ENCODE assay signal across 16 mouse cellular contexts in the genomic region with DNA sequence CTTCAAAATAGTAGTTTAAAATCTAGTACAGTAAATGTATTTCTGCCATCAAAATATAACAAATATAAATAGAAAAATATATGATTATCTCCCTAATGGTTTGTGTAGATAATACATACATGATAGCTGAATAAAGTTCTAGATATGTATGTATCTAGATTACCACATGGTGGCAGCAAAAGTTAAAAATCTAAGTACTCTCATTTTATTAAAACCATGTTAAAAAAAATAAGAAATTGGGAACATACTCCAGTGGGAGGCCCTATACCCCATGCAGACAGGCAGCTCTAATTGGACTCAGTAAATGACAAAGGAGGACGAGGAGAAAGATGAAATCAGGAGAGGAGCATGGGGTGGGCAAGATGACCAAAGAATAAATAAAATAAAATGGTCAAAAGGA. TPM values are rescaled to one million over a fixed set of nuclear protein-coding genes. Genes with fewer than 3 reads are reported as not detected.
DNase-seq lines count a peak whose midpoint lies in the region; ATAC-seq and TF ChIP-seq lines count a peak whose summit lies in the region.
"Had no signal": no experiment of that assay in that cellular context is flagged by ENCODE, and none has a peak within 500 bp of the region (broad histone marks: within the 10 kb centered on the region; RNA-seq: fewer than 3 reads in every experiment).

No protein-coding gene starts in this region.

- ATAC-seq in midbrain, embryonic 14.5 days (ENCODE audit: low FRiP score, low TSS enrichment): no peak
- ATAC-seq: intestine, embryonic 15.5 days; midbrain, embryonic 13.5 days had no signal

- peak; percentile 30 for TF ChIP-seq CTCF in gastrocnemius, adult 2 months (IDR thresholded peaks at IDR 0.05)

- H3K4me1 ChIP-seq in midbrain, embryonic 14.5 days (ENCODE audit: control insufficient read depth, insufficient read depth, low read length): no peaks in the 10 kb centered on the region
- no peaks in the 10 kb centered on the region for H3K4me1 ChIP-seq in midbrain, embryonic 10.5 days
- H3K4me1 ChIP-seq: intestine, embryonic 15.5 days; limb, embryonic 12.5 days; midbrain, embryonic 13.5 days had no signal

- H3K4me2 ChIP-seq in midbrain, embryonic 14.5 days (ENCODE audit: low read length): no peak overlapping the region
- H3K4me2 ChIP-seq: intestine, embryonic 15.5 days; limb, embryonic 12.5 days; midbrain, embryonic 13.5 days had no signal

- WGBS in midbrain, embryonic 14.5 days: 64% methylated on average over 1 of the region's 1 CpGs
- WGBS in midbrain, embryonic 10.5 days: 58% methylated on average over 1 of the region's 1 CpGs

- no peaks in the 10 kb centered on the region for H3K9me3 ChIP-seq in midbrain, embryonic 14.5 days (ENCODE audit: control insufficient read depth, low read length)
- no peaks in the 10 kb centered on the region for H3K9me3 ChIP-seq in midbrain, embryonic 10.5 days (replicated peaks)
- H3K9me3 ChIP-seq: intestine, embryonic 15.5 days; limb, embryonic 12.5 days; midbrain, embryonic 13.5 days had no signal

- intact Hi-C loops in gastrocnemius, adult 2 months (cut with DNase I): no loop called here

- H3K27me3 ChIP-seq in midbrain, embryonic 14.5 days (ENCODE audit: control insufficient read depth, insufficient read depth, low read length): no peaks in the 10 kb centered on the region
- H3K27me3 ChIP-seq in midbrain, embryonic 10.5 days (ENCODE audit: low read depth, poor library complexity, severe bottlenecking): no peaks in the 10 kb centered on the region
- H3K27me3 ChIP-seq: intestine, embryonic 15.5 days; limb, embryonic 12.5 days; midbrain, embryonic 13.5 days had no signal

- H3K9ac ChIP-seq in midbrain, embryonic 14.5 days (replicated peaks; ENCODE audit: low read length): no peak overlapping the region
- H3K9ac ChIP-seq: intestine, embryonic 15.5 days; midbrain, embryonic 13.5 days had no signal

- no peaks in the 10 kb centered on the region for H3K36me3 ChIP-seq in midbrain, embryonic 14.5 days (ENCODE audit: control insufficient read depth, insufficient read depth, low read length)
- H3K36me3 ChIP-seq in midbrain, embryonic 10.5 days: no peaks in the 10 kb centered on the region
- H3K36me3 ChIP-seq: intestine, embryonic 15.5 days; limb, embryonic 12.5 days; midbrain, embryonic 13.5 days had no signal

- H3K27ac ChIP-seq in gastrocnemius, adult 2 months: no peak overlapping the region
- H3K27ac ChIP-seq in midbrain, embryonic 14.5 days (replicated peaks; ENCODE audit: low read depth, low read length): no peak overlapping the region
- no peak overlapping the region for H3K27ac ChIP-seq in midbrain, embryonic 10.5 days (replicated peaks)
- H3K27ac ChIP-seq: intestine, embryonic 15.5 days; limb, embryonic 12.5 days; midbrain, embryonic 13.5 days had no signal

- no peak for DNase-seq in gastrocnemius, adult 2 months
- DNase-seq in gastrocnemius, postnatal 4 days (ENCODE audit: low spot score in 2 of 2): no peak
- peak; percentile 74 for DNase-seq in midbrain, embryonic 14.5 days
- DNase-seq in midbrain, embryonic 10.5 days (ENCODE audit: low spot score): no peak
- DNase-seq in NIH3T3 (ENCODE audit: low read depth): peak; percentile 64
- DNase-seq in telencephalon, adult 2 months (ENCODE audit: low read depth, low spot score): peak; percentile 17
- DNase-seq in ovary, postnatal 36 days (ENCODE audit: low spot score): no peak
- DNase-seq: cerebellum, postnatal 36 days; gastrocnemius, postnatal 36 days; heart, postnatal 10 days; lung, adult 18-20 months; right cerebral cortex, postnatal 14 days; thymus, postnatal 4 days had no signal

- H3K4me3 ChIP-seq in gastrocnemius, adult 2 months: no peak overlapping the region
- H3K4me3 ChIP-seq in midbrain, embryonic 14.5 days (replicated peaks; ENCODE audit: low read depth, low read length): no peak overlapping the region
- H3K4me3 ChIP-seq in midbrain, embryonic 10.5 days: no peak overlapping the region
- H3K4me3 ChIP-seq: intestine, embryonic 15.5 days; limb, embryonic 12.5 days; midbrain, embryonic 13.5 days had no signal

RNA-seq across cellular contexts. Expression of gene Klrg1, which starts 30.5 kb away (rescaled TPM):
- not detected for total RNA-seq in gastrocnemius, adult 2 months (2021)
- total RNA-seq in gastrocnemius, postnatal 4 days (2021): not detected
- polyA plus RNA-seq in midbrain, embryonic 14.5 days (2014; fragmentation: Nextera tagmentation; extraction: Ambion mirVana): 0.92 and 1.0 TPM in 2 replicates
- 0.19 TPM in 1 of 2 replicates, not detected in the other for polyA plus RNA-seq in midbrain, embryonic 10.5 days (2016; fragmentation: Nextera tagmentation; extraction: Ambion mirVana)
- total RNA-seq: gastrocnemius, postnatal 36 days; heart, postnatal 10 days had no signal
- polyA plus RNA-seq: intestine, embryonic 15.5 days; limb, embryonic 12.5 days had no signal

RNA-seq across cellular contexts. Expression of gene M6pr, which starts 56.4 kb away (rescaled TPM):
- total RNA-seq in gastrocnemius, adult 2 months (2021): 10 to 100 TPM; 20.0 to 23.0 TPM
- 10 to 100 TPM; 44.9 to 45.3 TPM for total RNA-seq in gastrocnemius, postnatal 4 days (2021)
- 40.2 and 60.9 TPM in 2 replicates for polyA plus RNA-seq in midbrain, embryonic 14.5 days (2014; fragmentation: Nextera tagmentation; extraction: Ambion mirVana)
- 94.6 and 95.1 TPM in 2 replicates for polyA plus RNA-seq in midbrain, embryonic 10.5 days (2016; fragmentation: Nextera tagmentation; extraction: Ambion mirVana)

Comparison
In these comparisons a context has a peak if more than half of its experiments do, and no peak if none do; other contexts are left out.
1. DNase-seq: peak in midbrain, embryonic 14.5 days (single experiment), NIH3T3 (single experiment) and telencephalon, adult 2 months (single experiment); none in gastrocnemius, adult 2 months (single experiment), gastrocnemius, postnatal 4 days (0 of 2), midbrain, embryonic 10.5 days (single experiment) and ovary, postnatal 36 days (single experiment).